Mouse (Mus musculus) heart, embryonic 13.5 days (tissue): ENCODE results near the gene Nmb. TPM values are rescaled to one million over a fixed set of nuclear protein-coding genes. Genes with fewer than 3 reads are reported as not detected.
A peak's percentile ranks its signal among the peaks of the same experiment; 100 is the strongest.
"Not testable (repeated sequence)": the region's sequence is repeated elsewhere in the genome, so short reads cannot be mapped to it uniquely, and the experiment has no call there.

Experiments
- ATAC-seq: fragments of 200-750 bp; cut with Nextera tagmentation; 2 replicates; pipeline ENCODE4 v1.8.0; 2017; ENCODE audit warnings: moderate TSS enrichment; ENCODE audit not compliant: insufficient number of reproducible peaks, low FRiP score, low TSS enrichment; ENCODE audit errors: extremely low read depth
- H3K27ac ChIP-seq: fragments of 300-500 bp; sonication (generic); replicated peaks from 2 replicates; pipeline ENCODE4 v1.5.1; 2015; ENCODE audit warnings: moderate library complexity, mild to moderate bottlenecking, inconsistent platforms
- H3K27me3 ChIP-seq: fragments of 300-500 bp; sonication (generic); replicated peaks from 2 replicates; pipeline ENCODE4 v1.6.1; 2015; ENCODE audit warnings: mild to moderate bottlenecking, inconsistent platforms
- H3K36me3 ChIP-seq: fragments of 300-500 bp; sonication (generic); 2 replicates; pipeline ENCODE4 v1.6.1; 2015; ENCODE audit warnings: mild to moderate bottlenecking, inconsistent platforms
- H3K4me1 ChIP-seq: fragments of 300-500 bp; sonication (generic); 2 replicates; pipeline ENCODE4 v1.6.1; 2015; ENCODE audit warnings: inconsistent platforms
- H3K4me2 ChIP-seq: fragments of 300-500 bp; sonication (generic); 2 replicates; pipeline ENCODE4 v1.6.1; 2015; ENCODE audit warnings: inconsistent platforms, mild to moderate bottlenecking, moderate library complexity
- H3K4me3 ChIP-seq: fragments of 300-500 bp; sonication (generic); 2 replicates; pipeline ENCODE4 v1.5.1; 2015; ENCODE audit warnings: moderate library complexity, mild to moderate bottlenecking, inconsistent platforms
- H3K9ac ChIP-seq: fragments of 300-500 bp; sonication (generic); 2 replicates; pipeline ENCODE4 v1.6.1; 2015; ENCODE audit warnings: inconsistent platforms, mild to moderate bottlenecking, moderate library complexity
- H3K9me3 ChIP-seq: fragments of 300-500 bp; sonication (generic); 2 replicates; pipeline ENCODE4 v1.6.1; 2016; ENCODE audit warnings: inconsistent platforms
- WGBS: fragments of 180-500 bp; shearing (Covaris S2); methylation state at CpG from one replicate; pipeline ENCODE4 v1.1.7; 2015; ENCODE audit warnings: mixed read lengths; 5-methylcytosine and 5-hydroxymethylcytosine counted together
- polyA plus RNA-seq: library from polyadenylated mRNA; unstranded; fragments of >200 nt; fragmentation: Nextera tagmentation; extraction: Ambion mirVana; gene quantifications from 2 replicates; pipeline ENCODE4 v1.2.1, GENCODE M21; 2015

Nmb gene
- polyA plus RNA-seq, result 3.0 and 3.2 TPM in 2 replicates

GRCm38 (mm10) chr7:80904921-80905515 lies at the start of gene Nmb:
Gene Nmb (minus strand): TSS chr7:80905076.
- Histone ChIP-seq H3K4me3 (peak within 1 kb of the TSS; percentile 59), H3K27me3 (peaks cover 9% of the 10 kb centered on the region; the same call in 1 of the 2 replicates), H3K9me3 (no peaks in the 10 kb centered on the region), H3K4me1 (peaks cover 26% of the 10 kb centered on the region), H3K9ac (peak within 1 kb of the TSS; percentile 84), H3K4me2 (peak within 1 kb of the TSS; percentile 97), H3K36me3 (peaks cover 31% of the 10 kb centered on the region), H3K27ac (no peak within 1 kb of the TSS)
- ATAC-seq, result no peak
- 3% methylated on average over 19 of the region's 19 CpGs for WGBS

- 75% methylated on average over 2 of the region's 2 CpGs for WGBS
- no peaks in the 10 kb centered on the region for H3K36me3 ChIP-seq
- H3K27ac ChIP-seq, result no peak overlapping the region
- H3K4me2 ChIP-seq, result no peak overlapping the region
- 0 out of 2 replicates have a peak, but pooled peaks cover 3% of the 10 kb centered on the region for H3K27me3 ChIP-seq
- H3K4me1 ChIP-seq, result no peaks in the 10 kb centered on the region
- H3K9ac ChIP-seq, result no peak overlapping the region
- ATAC-seq, result no peak
- no peaks in the 10 kb centered on the region for H3K9me3 ChIP-seq
- H3K4me3 ChIP-seq, result no peak overlapping the region
Observed at GRCm38 (mm10) chr7:80954251-80954650, 49.4 kb upstream of the Nmb start.

- 57% methylated on average over 3 of the region's 3 CpGs for WGBS
- H3K36me3 ChIP-seq, result no peaks in the 10 kb centered on the region
Observed at GRCm38 (mm10) chr7:80952140-80952539, 47.3 kb upstream of the Nmb start.

GRCm38 (mm10) chr7:80951461-80951860 lies 46.6 kb upstream of the Nmb start:
- 75% methylated on average over 4 of the region's 4 CpGs for WGBS
- H3K4me1 ChIP-seq, result peaks cover 7% of the 10 kb centered on the region
- H3K36me3 ChIP-seq, result no peaks in the 10 kb centered on the region
- H3K9ac ChIP-seq, result no peak overlapping the region
- 0 out of 2 replicates have a peak, but pooled peaks cover 3% of the 10 kb centered on the region for H3K27me3 ChIP-seq
- no peak overlapping the region for H3K27ac ChIP-seq
- no peaks in the 10 kb centered on the region for H3K9me3 ChIP-seq
- no peak overlapping the region for H3K4me2 ChIP-seq
- H3K4me3 ChIP-seq, result no peak overlapping the region
- no peak for ATAC-seq

More at GRCm38 (mm10) chr7:80952140-80952539, 47.3 kb upstream of the Nmb start:
- H3K4me2 ChIP-seq, result no peak overlapping the region
- H3K27ac ChIP-seq, result no peak overlapping the region
- H3K9ac ChIP-seq, result no peak overlapping the region
- H3K4me1 ChIP-seq, result peaks cover 3% of the 10 kb centered on the region; the same call in 1 of the 2 replicates
- H3K4me3 ChIP-seq, result no peak overlapping the region
- no peaks in the 10 kb centered on the region for H3K9me3 ChIP-seq
- ATAC-seq, result no peak
- H3K27me3 ChIP-seq, result 0 out of 2 replicates have a peak, but pooled peaks cover 3% of the 10 kb centered on the region

- H3K4me2 ChIP-seq, result peak within 1 kb of the TSS; percentile 88
- H3K9me3 ChIP-seq, result no peaks in the 10 kb centered on the region
- peak within 1 kb of the TSS; percentile 89 for H3K4me3 ChIP-seq
- 2% methylated on average over 44 of the region's 44 CpGs for WGBS
- H3K27me3 ChIP-seq, result 0 out of 2 replicates have a peak, but pooled peaks cover 3% of the 10 kb centered on the region
- peak; percentile 98 for ATAC-seq
- H3K9ac ChIP-seq, result peak within 1 kb of the TSS; percentile 94
- peaks cover 16% of the 10 kb centered on the region for H3K36me3 ChIP-seq
- H3K27ac ChIP-seq, result peak within 1 kb of the TSS; percentile 97
- H3K4me1 ChIP-seq, result peaks cover 22% of the 10 kb centered on the region
Observed at GRCm38 (mm10) chr7:80947445-80948350, 42.8 kb upstream of the Nmb start, which contains the start of gene Sec11a. Gene Sec11a (minus strand): TSS chr7:80947780.

- Histone ChIP-seq H3K4me1 (peaks cover 20% of the 10 kb centered on the region), H3K27ac (no peak overlapping the region), H3K9ac (no peak overlapping the region), H3K4me3 (no peak overlapping the region), H3K27me3 (no peaks in the 10 kb centered on the region), H3K36me3 (peaks cover 24% of the 10 kb centered on the region), H3K9me3 (no peaks in the 10 kb centered on the region), H3K4me2 (no peak overlapping the region)
- 81% methylated on average over 4 of the region's 4 CpGs for WGBS
- ATAC-seq, result no peak
Observed at GRCm38 (mm10) chr7:80939808-80940207, 34.9 kb upstream of the Nmb start.

GRCm38 (mm10) chr7:80937304-80937666 lies 32.4 kb upstream of the Nmb start:
- not testable (repeated sequence) for H3K9me3 ChIP-seq, H3K9ac ChIP-seq, H3K4me3 ChIP-seq, ATAC-seq, H3K27me3 ChIP-seq, H3K4me2 ChIP-seq, H3K27ac ChIP-seq
- Histone ChIP-seq H3K4me1 (peaks cover 20% of the 10 kb centered on the region), H3K36me3 (peaks cover 40% of the 10 kb centered on the region)

- not testable (repeated sequence) for H3K9me3 ChIP-seq, ATAC-seq, H3K9ac ChIP-seq, H3K4me2 ChIP-seq, H3K27ac ChIP-seq, H3K4me3 ChIP-seq, H3K27me3 ChIP-seq
- Histone ChIP-seq H3K36me3 (peaks cover 41% of the 10 kb centered on the region), H3K4me1 (peaks cover 23% of the 10 kb centered on the region)
- WGBS, result 34% methylated on average over 7 of the region's 7 CpGs
Observed at GRCm38 (mm10) chr7:80936617-80937303, 31.9 kb upstream of the Nmb start.

- no peak overlapping the region for H3K9ac ChIP-seq
- WGBS, result 88% methylated on average over 1 of the region's 1 CpGs
- H3K4me2 ChIP-seq, result no peak overlapping the region
- H3K27me3 ChIP-seq, result no peaks in the 10 kb centered on the region
- peaks cover 24% of the 10 kb centered on the region for H3K4me1 ChIP-seq
- H3K9me3 ChIP-seq, result no peaks in the 10 kb centered on the region
- H3K36me3 ChIP-seq, result peaks cover 44% of the 10 kb centered on the region
- no peak overlapping the region for H3K27ac ChIP-seq
- no peak overlapping the region for H3K4me3 ChIP-seq
- ATAC-seq, result no peak
Observed at GRCm38 (mm10) chr7:80935834-80936233, 31.0 kb upstream of the Nmb start.

GRCm38 (mm10) chr7:80932777-80933176 lies 27.9 kb upstream of the Nmb start:
- Histone ChIP-seq H3K27ac (no peak overlapping the region), H3K4me2 (no peak overlapping the region), H3K9ac (no peak overlapping the region), H3K27me3 (no peaks in the 10 kb centered on the region), H3K36me3 (peaks cover 50% of the 10 kb centered on the region), H3K9me3 (no peaks in the 10 kb centered on the region), H3K4me3 (no peak overlapping the region), H3K4me1 (peaks cover 22% of the 10 kb centered on the region)
- no peak for ATAC-seq
- WGBS, result 73% methylated on average over 1 of the region's 1 CpGs

- H3K4me2 ChIP-seq, result no peak overlapping the region
- 0 out of 2 replicates have a peak overlapping the region, but pooled peaks have one; percentile 9 for H3K9ac ChIP-seq
- no peak overlapping the region for H3K27ac ChIP-seq
- H3K9me3 ChIP-seq, result no peaks in the 10 kb centered on the region
- 76% methylated on average over 8 of the region's 8 CpGs for WGBS
- peaks cover 59% of the 10 kb centered on the region for H3K36me3 ChIP-seq
- ATAC-seq, result no peak
- no peak overlapping the region for H3K4me3 ChIP-seq
- peaks cover 15% of the 10 kb centered on the region for H3K4me1 ChIP-seq
- no peaks in the 10 kb centered on the region for H3K27me3 ChIP-seq
Observed at GRCm38 (mm10) chr7:80931618-80932207, 26.8 kb upstream of the Nmb start.
